ENCODE assay signal across 1 mouse cellular context in genomic region chr2:71367125-71367880, GRCm38 (mm10).
TF ChIP-seq lines count a peak whose summit lies in the region.

Slc25a12 (minus strand) TSS chr2:71367749.

TF ChIP-seq in MEL, 35 proteins besides CTCF, POLR2A, EP300 and RAD21 (continued from another document):
- TF ChIP-seq HCFC1 (IDR thresholded peaks at IDR 0.05; ENCODE audit: low read depth, low read length), result 0 out of 2 replicates have a peak, but pooled peaks have one; percentile 27
